Mouse (Mus musculus): ENCODE results near the gene Id1. TPM values are rescaled to one million over a fixed set of nuclear protein-coding genes. Genes with fewer than 3 reads are reported as not detected.

The Id1 gene
- polyA plus RNA-seq (2012; rRNA removed): 416 and 633 TPM in 2 replicates

DNA sequence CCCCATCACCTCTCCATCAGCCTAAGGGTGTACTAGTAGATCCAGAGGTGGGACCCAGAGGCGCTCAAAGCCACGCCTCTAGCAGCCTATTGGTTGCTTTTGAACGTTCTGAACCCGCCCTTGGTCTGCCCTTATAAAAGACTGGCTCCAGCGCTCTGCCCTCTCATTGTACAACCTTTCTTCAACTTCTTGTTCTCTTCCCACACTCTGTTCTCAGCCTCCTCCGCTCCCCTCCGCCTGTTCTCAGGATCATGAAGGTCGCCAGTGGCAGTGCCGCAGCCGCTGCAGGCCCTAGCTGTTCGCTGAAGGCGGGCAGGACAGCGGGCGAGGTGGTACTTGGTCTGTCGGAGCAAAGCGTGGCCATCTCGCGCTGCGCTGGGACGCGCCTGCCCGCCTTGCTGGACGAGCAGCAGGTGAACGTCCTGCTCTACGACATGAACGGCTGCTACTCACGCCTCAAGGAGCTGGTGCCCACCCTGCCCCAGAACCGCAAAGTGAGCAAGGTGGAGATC is at the start of gene Id1:
Gene Id1, plus strand, starts transcription at position 162 of the 512 bp plus-strand sequence.
- DNase-seq (ENCODE audit: low spot score): peak; percentile 89

DNA sequence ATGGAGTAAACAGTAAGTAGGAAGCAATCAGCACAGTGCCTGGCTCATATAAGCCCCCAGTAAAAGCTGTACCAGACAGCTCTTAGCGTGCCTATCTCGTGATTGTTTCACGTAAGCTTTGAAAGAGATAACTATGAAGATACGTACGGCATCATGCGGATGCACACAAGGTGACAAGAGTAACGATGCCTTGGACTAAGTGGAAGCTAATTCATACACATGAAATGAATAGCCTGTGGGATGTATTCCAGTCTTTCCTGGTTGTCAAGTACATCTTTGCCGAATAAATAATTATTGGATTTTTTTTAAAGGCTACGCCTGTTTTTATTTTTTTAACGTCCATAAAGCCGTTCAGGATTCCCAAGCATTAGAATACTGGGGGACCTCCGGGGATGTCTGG is 49.7 kb upstream of the Id1 start:
- no peak for DNase-seq (ENCODE audit: low spot score)

- DNase-seq (ENCODE audit: low spot score): peak; percentile 71
Measured at GRCm38 (mm10) chr2:152686806-152687267, 49.2 kb upstream of the Id1 start, which contains the start of gene Mcts2. TSS of gene Mcts2 (plus strand) at chr2:152687035.

- DNase-seq (ENCODE audit: low spot score): no peak
Measured at GRCm38 (mm10) chr2:152691564-152692217, 44.4 kb upstream of the Id1 start.

- DNase-seq (ENCODE audit: low spot score): peak; percentile 55
Measured at GRCm38 (mm10) chr2:152693233-152693632, 42.8 kb upstream of the Id1 start.

- DNase-seq (ENCODE audit: low spot score): no peak
Measured at GRCm38 (mm10) chr2:152693735-152694134, 42.3 kb upstream of the Id1 start.

GRCm38 (mm10) chr2:152694708-152695107 is 41.3 kb upstream of the Id1 start:
- no peak for DNase-seq (ENCODE audit: low spot score)

DNA sequence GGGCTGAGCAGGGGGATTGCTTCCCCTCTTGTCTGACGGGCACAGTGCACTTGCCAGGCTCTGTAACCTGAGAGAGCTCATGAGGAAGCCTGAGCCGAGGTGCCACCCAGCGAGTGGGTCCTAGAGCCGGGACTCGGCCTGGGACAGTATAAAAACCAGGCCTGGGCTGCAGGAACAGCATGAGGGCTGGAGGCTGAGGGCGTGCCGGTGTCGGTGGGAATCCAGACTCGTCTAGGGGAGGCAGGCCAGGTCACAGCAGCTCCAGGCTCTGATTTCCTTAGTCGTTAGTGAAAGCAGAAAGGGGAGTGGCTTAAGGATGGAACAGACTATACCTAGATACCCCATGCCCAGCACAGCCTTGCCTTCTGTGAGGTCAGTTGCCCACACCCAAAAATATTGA is 40.0 kb upstream of the Id1 start:
- no peak for DNase-seq (ENCODE audit: low spot score)

GRCm38 (mm10) chr2:152696476-152697164 is 39.4 kb upstream of the Id1 start:
- DNase-seq (ENCODE audit: low spot score): peak; percentile 92

DNA sequence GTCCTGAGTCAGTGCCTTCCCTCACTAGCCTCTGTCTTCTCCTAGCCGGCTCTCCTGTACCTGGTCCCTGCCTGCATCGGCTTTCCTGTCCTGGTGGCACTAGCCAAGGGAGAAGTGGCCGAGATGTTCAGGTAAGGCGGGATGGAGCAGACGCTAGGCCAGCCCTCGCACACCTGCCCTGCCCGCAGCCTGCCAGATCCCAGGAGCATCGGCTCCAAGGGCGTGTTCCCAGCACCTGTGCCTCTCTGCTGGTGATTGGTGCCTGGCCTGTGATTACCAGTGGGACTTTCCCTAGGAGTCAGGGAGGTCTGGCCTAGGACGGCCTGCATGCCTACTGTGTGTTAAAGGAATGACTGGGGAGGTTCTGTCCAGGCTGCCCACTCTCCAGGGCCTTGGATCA is 35.9 kb upstream of the Id1 start:
- DNase-seq (ENCODE audit: low spot score): no peak

DNA sequence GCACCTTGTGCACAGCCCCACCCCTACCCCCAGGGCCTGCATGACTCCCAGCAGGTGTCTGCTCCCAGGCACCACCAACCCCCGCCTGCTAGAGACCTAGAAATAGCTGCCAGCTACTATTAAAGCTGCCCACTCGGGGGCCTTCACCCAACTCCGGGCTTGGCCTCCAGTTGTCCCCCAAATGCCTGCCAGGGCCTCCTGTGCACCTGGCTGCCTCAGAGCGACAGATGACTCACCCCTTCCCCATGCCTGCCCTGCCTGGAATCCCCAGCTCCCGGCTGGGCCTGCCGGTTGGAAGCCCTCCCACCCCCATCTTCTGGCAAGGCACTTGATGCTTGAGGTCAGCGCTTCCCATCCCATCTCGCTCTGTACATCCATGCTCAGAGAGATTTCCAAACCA is 35.3 kb upstream of the Id1 start:
- DNase-seq (ENCODE audit: low spot score): no peak

DNA sequence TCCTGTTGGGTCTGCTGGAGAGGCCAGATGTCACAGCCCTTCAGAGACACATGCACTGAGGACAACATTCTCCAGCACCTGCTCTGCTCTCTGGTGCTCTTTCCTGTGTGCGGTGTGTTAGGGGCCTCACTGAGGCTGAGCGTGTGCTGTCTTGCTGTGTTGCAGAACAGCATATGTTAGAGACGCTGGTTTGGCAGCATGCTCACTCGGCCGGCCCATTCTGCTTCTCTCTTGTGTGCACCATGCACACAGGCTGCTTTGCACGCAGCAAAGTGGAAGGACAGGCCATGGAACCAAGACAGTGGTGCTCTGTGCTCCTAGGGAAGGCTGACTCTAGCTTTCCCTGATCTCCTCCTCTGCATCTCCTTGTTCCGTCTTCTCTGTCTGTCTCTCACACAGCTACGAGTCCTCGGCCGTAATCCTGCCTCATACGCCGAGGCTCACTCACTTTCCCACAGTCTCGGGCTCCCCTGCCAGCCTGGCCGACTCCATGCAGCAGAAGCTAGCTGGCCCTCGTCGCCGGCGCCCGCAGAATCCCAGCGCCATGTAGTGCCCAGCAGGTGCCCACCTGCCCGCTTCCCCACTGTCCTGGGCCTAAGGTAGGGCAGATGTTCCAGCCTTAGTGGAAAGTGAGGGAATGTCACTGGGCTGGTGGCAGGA is 32.3 kb upstream of the Id1 start:
- DNase-seq (ENCODE audit: low spot score): no peak

DNA sequence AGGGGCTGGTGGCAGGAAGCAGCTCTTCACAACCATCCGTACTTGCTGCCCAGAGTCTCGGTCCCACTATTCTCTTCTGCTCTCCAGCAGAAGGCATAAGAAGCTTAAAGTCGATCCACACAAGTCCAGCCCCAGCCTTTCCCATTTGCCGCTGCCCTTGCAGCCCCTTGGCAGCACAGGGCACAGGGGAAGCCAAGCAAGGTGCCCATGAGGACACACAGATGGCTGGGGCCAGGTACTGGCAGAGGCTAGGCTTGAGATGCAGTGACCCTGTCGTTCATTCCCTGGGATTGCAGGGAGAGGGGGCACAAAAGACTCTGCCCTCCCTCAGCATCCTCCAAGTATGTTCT is 31.8 kb upstream of the Id1 start:
- no peak for DNase-seq (ENCODE audit: low spot score)

DNA sequence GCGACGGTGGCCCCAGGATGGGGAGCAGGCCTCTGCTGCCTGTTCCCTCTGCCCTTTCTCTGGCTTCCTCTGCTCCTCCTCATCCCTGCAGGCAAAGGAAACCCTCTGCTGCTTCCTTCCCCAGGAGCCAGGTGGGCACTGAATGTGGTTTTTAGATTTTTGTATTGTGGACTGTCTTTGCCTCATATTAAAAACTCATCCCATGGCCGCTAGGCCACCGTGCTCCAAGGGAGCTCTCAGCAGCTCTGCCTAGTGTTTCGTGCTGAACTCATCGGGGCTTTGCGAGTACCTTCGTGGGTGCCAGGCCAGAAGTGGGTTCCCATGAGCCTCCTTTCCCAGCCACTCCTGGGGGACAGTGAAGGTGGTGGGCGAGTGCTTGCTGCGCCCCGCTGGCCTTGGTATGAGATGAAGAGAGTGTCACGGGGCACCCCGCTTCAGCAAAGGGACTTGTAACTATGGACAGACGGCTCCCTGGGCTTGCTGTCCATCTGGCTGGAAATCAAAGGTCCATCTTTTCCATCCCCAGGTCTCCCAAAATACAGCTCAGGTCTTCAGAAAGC is 31.2 kb upstream of the Id1 start:
- no peak for DNase-seq (ENCODE audit: low spot score)

DNA sequence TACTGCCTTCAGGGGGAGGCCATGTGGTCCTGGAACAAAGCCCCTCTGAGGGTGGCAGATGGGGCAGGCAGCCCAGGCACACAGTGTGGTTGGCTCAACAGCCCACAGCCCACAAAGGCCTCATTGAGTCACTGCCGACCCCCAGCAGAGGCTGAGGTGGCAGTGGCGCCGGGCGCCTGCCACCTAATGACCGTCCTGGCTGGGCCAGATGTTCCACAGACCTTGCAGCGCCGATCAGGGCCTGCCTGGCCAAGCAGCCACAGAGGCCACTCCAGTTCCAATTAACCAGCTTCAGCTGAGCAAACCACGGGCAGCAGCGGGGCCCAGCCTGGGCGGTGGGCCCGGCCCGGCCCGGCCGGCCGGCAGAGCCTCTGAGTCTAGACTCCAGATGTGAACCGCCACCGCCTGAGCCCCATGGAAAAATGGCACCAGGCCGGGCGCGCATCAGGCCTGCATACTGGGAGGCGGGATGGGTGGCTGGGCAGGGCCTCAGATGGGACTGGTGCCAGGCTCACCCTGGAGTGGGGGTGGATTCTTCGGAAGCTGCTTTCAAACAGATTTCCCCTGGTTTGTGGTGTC is 30.0 kb upstream of the Id1 start:
- no peak for DNase-seq (ENCODE audit: low spot score)

DNA sequence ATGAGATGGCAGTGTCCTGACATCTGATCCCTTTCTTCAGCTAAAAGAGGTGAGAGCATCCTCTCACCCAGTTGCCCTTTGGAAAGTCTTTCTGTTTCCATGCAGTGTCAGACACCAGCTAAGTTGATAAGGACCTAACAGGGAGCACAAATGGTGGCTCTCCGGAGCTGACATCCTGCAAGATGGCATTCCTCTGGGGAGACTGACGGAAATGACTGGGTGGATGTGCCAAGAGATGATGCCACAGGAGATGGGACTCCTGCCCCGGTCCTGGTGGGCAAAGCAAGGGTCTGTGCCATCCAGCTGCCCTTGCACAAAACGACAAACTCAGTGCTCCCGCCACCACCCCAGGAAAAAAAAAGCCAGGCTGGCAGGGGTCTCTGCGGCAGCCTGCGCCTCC is 28.9 kb upstream of the Id1 start:
- DNase-seq (ENCODE audit: low spot score): no peak

GRCm38 (mm10) chr2:152707627-152708026 is 28.4 kb upstream of the Id1 start:
- peak; percentile 87 for DNase-seq (ENCODE audit: low spot score)

DNA sequence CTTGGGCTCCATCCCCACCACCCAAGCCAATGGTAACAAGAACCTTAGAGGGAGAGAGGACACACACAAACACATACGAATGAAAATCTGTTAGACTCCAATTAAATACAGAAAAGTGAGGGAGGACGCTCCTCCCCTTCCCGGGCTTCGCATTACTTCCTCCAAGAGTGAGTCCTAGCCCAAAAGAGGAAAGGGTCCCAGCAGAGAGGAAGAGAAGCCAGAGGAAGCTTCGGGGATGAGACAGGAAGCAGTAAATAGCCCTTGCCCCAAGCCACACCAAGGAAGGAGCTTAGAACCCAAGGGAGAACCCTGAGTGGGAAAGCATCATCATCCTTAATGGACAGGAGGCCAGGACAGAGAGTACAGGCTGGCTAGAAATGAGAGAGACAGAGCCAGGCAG is 27.0 kb upstream of the Id1 start:
- DNase-seq (ENCODE audit: low spot score): no peak

DNA sequence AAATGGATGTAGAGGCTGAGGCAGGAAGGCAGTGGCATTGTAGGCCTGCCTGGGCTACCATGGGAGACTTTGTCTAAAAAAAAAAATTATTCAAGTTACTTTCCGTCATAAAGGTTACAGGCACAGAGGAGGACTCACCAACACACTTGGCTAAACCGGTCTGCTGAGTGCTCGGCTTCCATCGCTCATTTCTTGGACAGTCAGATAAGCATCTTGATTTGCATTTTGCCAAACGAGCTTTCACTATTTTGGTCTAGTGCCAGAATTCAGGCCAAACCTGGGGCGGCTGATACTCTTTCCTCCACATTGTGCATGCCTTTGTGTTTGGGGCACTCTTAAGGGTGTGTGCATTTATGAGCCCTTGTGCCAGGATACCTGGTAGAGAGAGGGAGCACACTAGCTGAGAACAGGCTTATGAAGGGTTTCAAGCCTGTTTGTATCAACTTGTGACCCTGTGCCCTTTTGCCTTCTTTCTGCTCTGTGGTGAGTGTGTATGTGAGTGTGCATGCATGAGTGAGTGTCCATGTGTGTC is 19.7 kb upstream of the Id1 start:
- DNase-seq (ENCODE audit: low spot score): no peak

- no peak for DNase-seq (ENCODE audit: low spot score)
Measured at GRCm38 (mm10) chr2:152717652-152718051, 18.4 kb upstream of the Id1 start.

- no peak for DNase-seq (ENCODE audit: low spot score)
Measured at GRCm38 (mm10) chr2:152718076-152718475, 18.0 kb upstream of the Id1 start.

Measured in urinary bladder, adult 2 months (tissue).